Mouse (Mus musculus) c-Kit-positive CD71-positive TER-119-positive erythroid progenitor cells, embryonic 14.5 days (primary cell): ENCODE data around the gene Mtif3.
"Not testable (repeated sequence)": the region's sequence is repeated elsewhere in the genome, so short reads cannot be mapped to it uniquely, and the experiment has no call there.

Experiments used
- DNase-seq: peaks from one replicate; pipeline ENCODE4 v3.0.0-alpha.2; 2013; ENCODE audit warnings: low spot score

Mtif3 gene

GRCm38 (mm10) chr5:146948508-146949088, 15.0 kb downstream of the Mtif3 start, which contains the start of gene Gtf3a:
Gtf3a (plus strand) TSS chr5:146948657.
- DNase-seq, result peak; percentile 88

DNA sequence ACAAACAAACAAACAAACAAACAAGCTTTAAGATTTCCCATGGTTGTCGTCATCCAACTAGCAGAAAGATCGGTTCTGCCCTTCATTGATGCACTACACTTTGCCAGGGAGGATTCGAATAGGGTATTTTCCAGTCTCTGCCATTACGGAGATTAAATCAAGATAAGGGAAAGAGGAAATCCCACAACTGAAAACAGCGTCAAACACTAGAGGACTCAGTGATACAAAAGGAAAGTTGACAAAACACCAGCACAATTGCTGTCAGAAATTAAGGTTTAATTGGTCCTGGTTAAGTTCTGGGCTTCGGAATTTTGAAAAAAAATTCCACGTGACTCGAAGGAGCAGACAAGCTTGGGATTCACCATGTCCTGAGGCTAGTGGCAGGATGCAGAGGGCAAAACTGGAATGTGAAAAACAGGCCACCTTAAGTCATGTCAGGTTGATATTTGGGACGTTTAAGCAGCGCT, 15.5 kb downstream of the Mtif3 start:
- no peak for DNase-seq

GRCm38 (mm10) chr5:146947497-146947896, 16.1 kb downstream of the Mtif3 start:
- DNase-seq, result no peak

GRCm38 (mm10) chr5:146946682-146947081, 16.9 kb downstream of the Mtif3 start:
- DNase-seq, result no peak

GRCm38 (mm10) chr5:146944568-146944967, 19.0 kb downstream of the Mtif3 start:
- DNase-seq, result no peak

DNA sequence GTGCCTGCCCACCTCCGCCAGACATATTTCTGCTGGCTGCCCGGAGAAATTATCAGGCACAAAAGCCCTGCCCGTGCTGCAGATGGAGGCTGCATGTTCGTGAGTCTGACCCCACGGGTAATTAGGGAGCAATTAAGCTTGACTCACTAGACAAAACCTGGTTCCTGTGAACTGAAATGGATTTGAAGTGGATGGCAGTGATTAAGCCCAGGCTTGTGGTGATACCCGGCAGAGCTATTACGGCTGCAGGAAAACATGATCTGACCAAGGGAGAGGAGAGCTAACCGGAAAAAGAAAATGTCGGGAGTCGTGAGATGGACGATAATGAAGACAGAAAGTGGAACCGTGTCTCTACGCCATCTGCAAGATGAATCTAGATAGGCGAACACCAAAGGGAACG, 20.6 kb downstream of the Mtif3 start:
- DNase-seq, result no peak

GRCm38 (mm10) chr5:146941939-146942338, 21.7 kb downstream of the Mtif3 start:
- not testable (repeated sequence) for DNase-seq

- no peak for DNase-seq
Observed at GRCm38 (mm10) chr5:146940219-146940618, 23.4 kb downstream of the Mtif3 start.

DNA sequence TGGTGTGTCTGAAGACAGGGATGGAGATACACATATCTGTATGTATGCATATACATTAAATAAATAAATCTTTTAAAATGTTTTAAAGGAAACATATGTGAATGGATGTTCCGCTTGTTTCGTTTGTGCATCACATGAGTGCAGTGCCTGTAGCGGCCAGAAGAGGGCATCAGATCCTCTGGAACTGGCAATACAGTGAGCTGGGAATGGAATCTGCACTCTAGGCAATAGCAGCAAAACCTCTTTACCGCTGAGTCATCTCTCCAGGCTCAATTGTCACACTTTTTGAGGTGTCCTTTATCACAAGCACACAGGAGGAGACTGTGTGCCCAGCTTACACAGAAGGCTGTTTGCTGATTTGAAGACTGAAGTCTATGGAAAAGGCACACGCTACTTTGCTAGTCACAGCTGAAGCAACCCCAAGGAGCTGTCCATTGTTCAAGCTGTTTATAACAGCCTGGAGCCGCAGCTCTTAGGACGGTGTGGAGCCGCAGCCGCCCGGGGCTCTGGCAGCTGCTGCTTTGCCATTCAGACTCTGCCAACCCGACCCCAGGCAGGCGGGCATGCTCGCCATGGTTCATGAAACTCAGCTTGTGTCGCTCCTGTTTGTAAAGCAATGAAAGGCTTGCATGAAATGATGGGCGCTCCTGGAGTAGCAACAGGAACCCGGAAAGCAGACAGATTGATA, 24.3 kb downstream of the Mtif3 start:
- no peak for DNase-seq

DNA sequence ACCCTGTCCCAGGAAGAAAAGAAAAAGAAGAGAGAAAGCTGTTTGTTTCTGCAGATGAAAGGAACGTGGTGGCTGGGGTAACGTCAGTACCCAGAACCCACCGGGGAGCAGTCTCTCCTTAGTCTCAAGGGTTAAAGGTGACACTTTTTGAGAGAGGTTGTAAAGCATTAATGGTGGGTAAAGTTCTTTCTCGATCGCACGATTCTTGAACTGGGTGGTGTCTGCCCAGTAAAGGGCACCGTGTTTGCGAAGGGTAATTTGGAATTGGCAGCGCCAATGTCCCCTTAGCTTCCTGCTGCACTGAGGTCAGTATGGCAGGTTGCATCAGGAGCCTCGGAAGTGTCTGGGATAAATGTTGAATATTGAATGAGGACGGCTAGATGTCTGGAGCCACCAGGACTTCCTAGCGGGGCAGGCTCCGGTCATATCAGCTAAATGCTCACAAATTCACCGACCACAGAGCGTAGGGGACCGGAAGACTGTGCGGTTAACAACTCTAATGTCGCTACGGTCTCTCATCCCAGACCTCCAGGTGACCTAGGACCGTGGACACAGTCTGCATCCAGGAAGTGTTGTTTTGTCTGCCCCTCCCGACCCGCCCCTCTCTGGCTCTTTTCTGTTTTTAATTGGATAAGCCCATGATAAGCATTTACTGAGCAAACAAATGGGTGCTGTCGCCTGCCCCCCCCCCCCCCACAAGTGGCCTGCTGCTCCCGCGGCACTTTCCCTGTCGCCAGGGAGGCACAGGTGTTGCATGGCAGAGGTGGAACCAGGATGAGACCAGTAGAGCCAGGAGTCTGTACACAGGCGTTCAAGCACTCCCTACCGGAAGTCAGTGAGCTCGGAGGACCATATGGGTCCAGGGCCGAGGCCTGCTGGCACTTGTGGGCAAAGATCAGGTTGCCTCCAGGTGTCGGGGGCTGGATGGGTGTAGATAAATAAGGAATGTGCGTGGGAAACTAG, 25.8 kb downstream of the Mtif3 start:
- no peak for DNase-seq

DNA sequence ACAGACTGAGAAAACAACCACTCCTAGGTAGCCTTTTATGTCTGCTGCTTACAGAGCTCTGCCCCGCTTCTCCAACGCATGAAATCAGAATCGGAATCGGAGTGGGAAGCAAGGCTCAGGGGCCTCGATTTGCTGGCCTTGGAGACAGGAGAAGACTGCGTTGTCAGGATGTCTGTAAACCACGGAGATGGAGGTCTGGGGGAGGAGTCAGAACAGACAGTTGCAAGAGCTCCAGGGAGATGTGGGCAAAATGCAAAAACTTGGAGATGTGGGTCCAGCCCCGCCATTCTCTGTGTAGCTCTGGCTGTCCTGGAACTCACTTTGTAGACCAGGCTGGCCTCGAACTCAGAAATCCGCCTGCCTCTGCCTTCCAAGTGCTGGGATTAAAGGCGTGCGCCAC, 30.1 kb downstream of the Mtif3 start:
- DNase-seq, result no peak

- DNase-seq, result no peak
Observed at GRCm38 (mm10) chr5:146931904-146932553, 31.6 kb downstream of the Mtif3 start.

GRCm38 (mm10) chr5:146931422-146931821, 32.2 kb downstream of the Mtif3 start:
- DNase-seq, result no peak

DNA sequence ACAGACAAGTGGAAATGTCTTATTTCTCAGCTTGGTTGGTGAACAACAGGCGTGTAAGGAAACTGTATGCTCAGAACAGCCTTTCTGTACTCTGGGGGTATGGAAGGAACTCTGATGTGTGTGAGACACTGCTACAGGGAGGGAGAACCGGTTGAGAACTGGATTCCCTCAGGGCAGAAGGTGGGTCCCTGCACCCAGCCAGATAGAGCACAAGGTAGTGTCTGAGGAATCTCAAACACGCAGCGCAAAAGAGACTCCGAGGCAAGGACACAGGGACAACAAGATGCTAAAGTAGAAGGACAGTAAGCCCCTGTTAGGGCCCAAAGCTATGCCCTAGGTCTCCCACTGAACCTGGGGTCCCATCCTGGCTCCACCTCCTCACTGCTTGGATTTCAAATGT, 36.9 kb downstream of the Mtif3 start:
- no peak for DNase-seq

- DNase-seq, result no peak
Observed at GRCm38 (mm10) chr5:146923547-146923946, 40.1 kb downstream of the Mtif3 start.

DNA sequence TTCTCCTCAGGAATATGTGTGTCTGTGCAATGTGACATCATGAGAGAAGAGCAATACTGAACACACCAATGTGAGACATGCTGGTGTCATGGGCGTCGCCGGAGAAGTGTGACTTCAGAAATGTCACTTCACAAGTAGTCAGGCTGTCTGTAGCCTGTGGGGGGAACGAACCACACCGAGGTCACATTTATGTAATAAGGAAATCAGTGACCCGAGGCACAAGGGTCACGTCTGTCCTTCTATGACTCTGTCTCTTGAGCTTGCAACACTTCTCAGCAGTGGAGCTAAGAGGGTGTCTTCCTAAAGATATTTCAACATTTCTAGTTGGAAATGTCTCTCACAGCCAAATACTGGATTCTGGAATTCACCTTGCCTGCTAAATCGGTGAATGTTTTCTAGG, 42.4 kb downstream of the Mtif3 start:
- DNase-seq, result no peak

DNA sequence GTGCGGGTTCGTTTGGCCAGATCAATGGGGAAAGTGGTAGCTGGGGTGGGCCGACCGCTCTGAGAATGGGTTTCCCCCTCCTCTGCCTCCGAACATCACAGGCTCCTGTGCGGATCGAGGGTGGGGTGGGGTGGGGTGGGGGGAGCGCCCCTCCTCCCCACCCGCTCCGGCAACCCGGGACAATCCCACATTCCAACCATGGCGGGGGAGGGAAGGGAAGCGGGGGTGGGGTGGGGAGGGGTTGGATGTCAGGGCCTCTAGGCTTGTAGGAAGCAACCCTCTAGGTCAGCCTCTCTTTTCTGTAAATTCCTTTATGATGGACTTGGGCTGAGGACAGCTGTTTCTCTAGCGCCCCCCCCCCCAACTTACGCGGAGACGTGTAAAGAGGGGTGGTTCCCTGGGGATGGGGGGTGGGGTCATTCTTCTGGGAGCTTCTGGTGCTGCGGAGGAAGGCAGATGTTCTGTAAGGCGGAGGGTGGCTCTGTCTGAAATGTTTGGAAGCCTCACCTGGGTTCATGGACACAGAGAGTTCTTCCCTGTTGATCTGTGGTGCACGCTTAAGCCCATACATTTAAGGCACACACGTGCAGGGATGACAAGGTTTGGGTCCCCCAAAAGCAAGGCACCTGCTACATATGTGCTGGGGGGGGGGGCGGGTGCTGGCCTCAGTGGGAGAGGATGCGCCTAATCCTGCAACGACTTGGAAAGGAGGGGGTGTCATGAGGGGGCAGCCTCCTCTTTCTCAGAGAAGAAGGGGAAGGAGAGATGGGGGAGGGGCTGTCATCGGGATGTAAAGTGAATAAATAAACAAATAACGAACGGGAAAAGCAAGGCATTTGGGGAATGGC, 43.1 kb downstream of the Mtif3 start:
- DNase-seq, result no peak

- DNase-seq, result no peak
Observed at GRCm38 (mm10) chr5:146919874-146920273, 43.7 kb downstream of the Mtif3 start.

DNA sequence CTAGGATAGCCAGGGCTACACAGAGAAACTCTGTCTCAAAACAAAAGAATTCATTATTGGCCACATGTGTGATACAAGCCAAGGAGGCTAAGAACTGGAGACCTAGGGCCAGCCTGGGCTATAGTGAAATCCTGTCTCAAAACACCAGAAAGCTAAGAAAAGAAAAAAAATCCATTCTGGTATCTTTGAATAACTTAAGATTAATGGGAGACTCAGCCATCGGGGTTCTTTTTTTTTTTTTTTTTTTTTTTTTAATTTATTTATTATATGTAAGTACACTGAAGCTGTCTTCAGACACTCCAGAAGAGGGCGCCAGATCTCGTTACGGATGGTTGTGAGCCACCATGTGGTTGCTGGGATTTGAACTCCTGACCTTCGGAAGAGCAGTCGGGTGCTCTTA, 46.2 kb downstream of the Mtif3 start:
- not testable (repeated sequence) for DNase-seq

DNA sequence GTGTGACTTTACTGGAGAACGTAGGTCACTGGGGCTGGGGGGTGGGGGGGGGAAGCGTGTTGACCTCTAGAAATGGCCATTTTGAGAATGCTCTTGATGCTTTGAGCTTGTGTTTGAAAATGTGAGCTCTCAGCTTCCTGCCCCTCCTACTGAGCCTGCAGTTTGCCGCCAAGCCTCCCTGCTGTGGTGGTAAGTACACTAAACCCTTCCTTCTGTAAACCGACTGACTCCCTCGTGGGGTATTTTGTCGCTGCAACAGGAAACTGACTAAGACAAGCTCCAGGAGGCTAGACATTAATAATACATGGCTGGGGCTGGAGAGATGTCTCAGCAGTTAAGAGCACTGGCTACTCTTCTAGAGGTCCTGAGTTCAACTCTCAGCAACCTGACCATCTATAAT, 46.8 kb downstream of the Mtif3 start:
- no peak for DNase-seq

- DNase-seq, result no peak
Observed at GRCm38 (mm10) chr5:146916273-146916672, 47.3 kb downstream of the Mtif3 start.
